Mouse (Mus musculus): ENCODE measurements around the gene Gjb5.

Gjb5 gene
- long read RNA-seq, experiment 1, partial matches to known transcripts, result 0 of 1 reads
- long read RNA-seq, experiment 1, other reads (novel, unspliced or antisense), result 0 of 1 reads
- long read RNA-seq, experiment 2, partial matches to known transcripts, result 0 of 1 reads
- long read RNA-seq, experiment 2, other reads (novel, unspliced or antisense), result 0 of 1 reads

- intact Hi-C loops (cut with DNase I), result no loop called here
These were observed at the start of gene Gjb5 for GRCm38 (mm10) chr4:127358018-127358417. Gjb5 (minus strand) TSS chr4:127358181.

DNA sequence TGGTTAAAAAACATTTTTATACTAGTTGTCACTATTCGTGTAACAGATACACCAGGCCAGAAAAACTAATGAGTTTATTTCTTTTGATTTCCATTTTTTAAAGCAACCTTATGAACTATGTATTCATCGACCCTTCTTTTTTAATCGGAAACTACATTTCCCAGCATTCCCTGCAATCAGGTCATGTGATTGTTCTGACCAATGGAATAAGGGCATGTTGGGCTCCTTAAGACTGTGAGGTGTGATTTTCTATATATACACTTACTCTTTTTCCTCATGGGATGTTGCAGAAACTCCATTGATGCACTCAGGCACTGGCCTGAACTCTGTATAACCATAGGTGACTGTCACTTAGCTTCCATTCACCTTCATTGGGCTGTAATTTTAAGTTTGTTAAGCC is 44.6 kb upstream of the Gjb5 start:
- intact Hi-C loops (cut with DNase I), result no loop called here

GRCm38 (mm10) chr4:127402166-127402565 is 44.2 kb upstream of the Gjb5 start:
- intact Hi-C loops (cut with DNase I), result no loop called here

DNA sequence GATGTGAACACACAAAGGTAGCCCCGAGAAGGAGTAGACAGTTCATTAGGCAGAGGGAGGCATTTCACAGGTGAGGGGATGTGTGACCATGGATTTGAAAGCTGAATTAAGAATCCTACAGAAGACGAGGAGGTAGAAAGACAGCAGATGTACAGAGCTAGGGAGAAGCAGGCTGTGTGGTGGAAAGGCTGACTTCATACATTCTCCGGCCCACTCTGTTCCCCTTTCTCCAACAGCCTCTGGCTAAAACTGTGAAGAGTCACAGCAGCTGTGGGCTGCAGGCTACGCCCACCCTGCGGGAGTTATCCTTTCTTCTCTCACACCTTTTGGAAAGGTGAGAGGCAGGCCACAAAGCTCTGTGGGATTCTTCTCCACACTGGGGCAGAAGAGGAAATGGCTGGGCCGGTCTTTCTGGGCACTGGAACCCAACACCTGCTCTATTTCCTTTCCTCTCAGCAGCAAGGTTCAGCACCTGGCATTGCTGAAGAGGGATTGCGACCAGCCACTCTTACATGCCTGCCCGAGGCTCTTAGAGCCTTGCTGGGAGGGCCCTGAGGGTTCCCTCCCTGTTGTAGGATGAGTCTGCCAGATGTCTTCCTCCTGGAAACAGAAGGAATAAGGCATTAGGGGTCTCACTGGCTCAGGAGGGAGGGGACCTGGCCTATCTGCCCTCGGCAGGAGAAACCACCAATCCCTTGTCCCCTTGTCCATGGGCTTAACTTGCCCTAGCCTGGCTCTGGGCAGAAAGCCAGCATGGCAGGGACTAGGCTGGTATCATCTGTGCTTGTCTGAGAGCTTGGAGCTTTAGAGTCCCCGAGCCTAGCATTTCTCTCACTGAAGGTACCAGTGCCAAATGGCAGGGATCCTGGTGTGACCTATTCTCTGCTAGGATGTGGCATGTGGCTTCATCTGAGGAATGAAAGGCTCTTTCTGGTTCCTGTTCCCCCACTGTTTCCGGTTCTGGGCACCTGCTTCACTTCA is 42.5 kb upstream of the Gjb5 start:
- intact Hi-C loops (cut with DNase I), result no loop called here

GRCm38 (mm10) chr4:127395591-127395990 is 37.6 kb upstream of the Gjb5 start:
- intact Hi-C loops (cut with DNase I), result no loop called here

GRCm38 (mm10) chr4:127389645-127390044 is 31.7 kb upstream of the Gjb5 start:
- intact Hi-C loops (cut with DNase I), result no loop called here

DNA sequence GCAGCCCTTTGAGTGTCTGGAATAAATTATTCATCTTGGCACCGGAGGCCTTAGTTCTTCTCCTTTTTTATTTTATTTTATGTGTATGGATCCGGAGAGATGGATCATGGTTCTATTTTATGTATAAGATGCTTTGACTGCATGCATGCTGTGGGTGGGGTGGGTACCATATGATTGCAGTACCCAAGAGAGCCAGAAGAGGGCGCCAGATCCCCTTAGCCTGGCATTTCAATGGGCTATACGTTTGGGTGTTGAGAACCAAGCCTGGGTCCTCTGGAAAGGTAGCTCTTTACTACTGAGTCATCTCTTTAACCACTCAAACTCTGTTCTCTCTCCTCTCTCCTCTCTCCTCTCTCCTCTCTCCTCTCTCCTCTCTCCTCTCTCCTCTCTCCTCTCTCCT is 19.4 kb upstream of the Gjb5 start:
- intact Hi-C loops (cut with DNase I), result loop anchor here (5.0 to 10.0 kb wide), 2 partner anchors 55 to 237 kb away; no protein-coding TSS in a partner anchor

GRCm38 (mm10) chr4:127375541-127376177 is 17.7 kb upstream of the Gjb5 start:
- intact Hi-C loops (cut with DNase I), result loop anchor here (5.0 to 10.0 kb wide), 2 partner anchors 57 to 239 kb away; no protein-coding TSS in a partner anchor

DNA sequence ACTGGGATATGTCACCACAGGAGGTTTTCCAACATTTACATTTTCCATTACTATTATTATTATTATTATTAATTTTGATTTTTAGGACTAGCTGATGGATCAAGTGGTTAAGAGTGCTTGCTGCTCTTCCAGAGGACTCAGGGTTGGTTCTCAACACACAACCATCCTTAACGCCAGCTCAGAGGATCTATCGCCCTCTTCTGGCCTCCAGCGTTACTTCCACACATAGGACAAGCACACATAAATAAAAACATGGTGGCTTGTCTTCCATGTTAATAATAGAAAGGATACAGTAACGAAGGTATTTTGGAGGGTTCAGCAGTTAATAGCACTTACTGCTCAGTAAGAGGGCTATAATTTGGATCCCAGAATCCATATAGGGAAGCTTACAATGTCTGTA is 16.7 kb upstream of the Gjb5 start:
- intact Hi-C loops (cut with DNase I), result loop anchor here (5.0 to 10.0 kb wide), 2 partner anchors 58 to 240 kb away; no protein-coding TSS in a partner anchor

DNA sequence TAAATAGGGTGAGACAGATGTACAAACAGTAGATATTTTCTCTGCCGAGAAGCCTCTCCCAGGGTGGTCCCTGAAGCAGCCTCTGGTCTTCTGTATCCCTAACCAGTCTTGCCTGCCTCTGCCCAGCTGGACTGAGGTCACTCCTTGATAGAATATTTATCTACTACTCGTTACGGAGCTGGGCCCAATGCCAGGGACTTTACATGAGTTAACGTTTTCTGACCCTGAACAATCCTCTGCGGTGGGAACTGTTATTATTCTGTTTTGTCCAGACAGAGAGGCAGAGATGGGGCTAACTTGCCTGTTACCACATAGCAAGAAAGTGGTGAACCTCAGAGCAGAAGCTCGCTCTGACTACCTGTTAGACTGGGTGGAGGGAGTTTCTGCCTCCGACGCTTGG is 15.5 kb upstream of the Gjb5 start:
- intact Hi-C loops (cut with DNase I), result loop anchor here (10.0 kb wide), 1 partner anchor 241 kb away; no protein-coding TSS in a partner anchor

GRCm38 (mm10) chr4:127371546-127371945 is 13.6 kb upstream of the Gjb5 start:
- intact Hi-C loops (cut with DNase I), result loop anchor here (10.0 kb wide), 1 partner anchor 243 kb away; no protein-coding TSS in a partner anchor

GRCm38 (mm10) chr4:127370447-127370846 is 12.5 kb upstream of the Gjb5 start:
- intact Hi-C loops (cut with DNase I), result loop anchor here (10.0 kb wide), 1 partner anchor 244 kb away; no protein-coding TSS in a partner anchor

DNA sequence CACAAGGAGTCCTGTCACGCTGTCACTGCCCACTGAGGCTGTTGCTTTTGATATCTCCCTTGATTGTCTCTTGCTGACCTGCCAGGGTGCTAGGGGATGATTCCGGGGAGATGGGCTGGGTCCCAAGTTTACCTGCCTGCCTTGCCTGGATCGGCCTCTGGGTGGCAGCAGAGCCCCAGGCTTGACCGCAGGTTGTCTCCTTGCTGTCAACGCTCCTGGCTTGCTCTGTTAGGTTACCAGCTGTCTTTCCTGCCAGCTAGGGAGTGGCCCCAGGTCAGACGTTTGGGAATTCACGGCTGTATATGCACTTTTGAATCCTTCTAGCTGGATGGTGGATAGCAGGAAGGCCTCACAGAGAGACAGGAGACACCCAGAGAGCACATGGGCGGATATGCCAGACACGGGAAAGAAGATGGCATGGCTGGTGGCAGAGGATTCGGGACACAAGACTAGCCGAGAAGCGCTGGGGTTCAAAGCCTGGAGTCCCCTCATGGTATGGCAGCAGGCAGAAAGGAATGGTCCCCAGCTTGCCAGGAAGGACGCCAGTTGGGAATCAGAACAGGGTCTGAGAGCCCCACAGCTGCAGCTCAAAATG is 10.5 kb upstream of the Gjb5 start:
- intact Hi-C loops (cut with DNase I), result loop anchor here (10.0 kb wide), 2 partner anchors 446 to 1176 kb away; no protein-coding TSS in a partner anchor

DNA sequence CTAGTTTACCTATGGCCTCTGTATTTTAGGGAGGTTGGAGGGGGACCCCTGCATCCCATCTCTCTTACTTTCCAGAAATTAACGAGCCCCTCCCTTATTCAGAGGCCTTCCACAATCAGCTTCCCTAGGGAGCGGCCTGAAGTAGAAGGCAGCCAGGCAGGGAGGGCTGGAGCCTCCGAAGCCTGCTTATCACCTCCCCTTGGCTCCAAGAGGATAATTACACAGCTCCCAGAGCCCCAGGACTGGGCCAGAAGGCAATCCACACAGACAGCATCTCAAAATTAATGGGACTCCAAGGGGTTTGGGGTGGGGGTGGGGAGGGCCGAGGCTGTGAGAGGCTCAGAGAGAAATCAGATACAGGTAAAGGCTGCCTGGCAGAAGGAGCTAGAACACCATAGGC is 7.9 kb upstream of the Gjb5 start:
- intact Hi-C loops (cut with DNase I), result loop anchor here (10.0 kb wide), 2 partner anchors 449 to 1179 kb away; no protein-coding TSS in a partner anchor

DNA sequence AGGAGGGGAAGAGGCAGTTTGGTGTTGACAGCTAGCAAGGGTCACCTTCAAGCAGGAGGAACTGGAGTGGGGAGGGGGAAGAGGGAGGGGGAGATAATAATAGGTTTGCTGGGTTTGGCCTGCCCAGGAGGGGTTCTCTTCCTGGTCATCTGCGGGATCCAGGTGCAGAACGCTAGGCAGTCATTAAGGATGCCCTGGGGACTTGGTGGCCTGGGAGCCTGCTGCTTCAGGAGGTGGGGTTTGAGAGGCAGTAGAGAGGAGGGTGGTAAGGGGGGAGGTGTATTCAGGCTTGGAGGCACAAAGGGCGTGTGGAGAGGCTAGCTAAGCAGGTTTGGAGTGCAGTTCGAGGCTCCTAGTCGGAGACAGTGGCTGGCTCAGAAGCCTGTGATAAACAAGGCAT is 7.5 kb upstream of the Gjb5 start:
- intact Hi-C loops (cut with DNase I), result loop anchor here (10.0 kb wide), 2 partner anchors 449 to 1179 kb away; no protein-coding TSS in a partner anchor

DNA sequence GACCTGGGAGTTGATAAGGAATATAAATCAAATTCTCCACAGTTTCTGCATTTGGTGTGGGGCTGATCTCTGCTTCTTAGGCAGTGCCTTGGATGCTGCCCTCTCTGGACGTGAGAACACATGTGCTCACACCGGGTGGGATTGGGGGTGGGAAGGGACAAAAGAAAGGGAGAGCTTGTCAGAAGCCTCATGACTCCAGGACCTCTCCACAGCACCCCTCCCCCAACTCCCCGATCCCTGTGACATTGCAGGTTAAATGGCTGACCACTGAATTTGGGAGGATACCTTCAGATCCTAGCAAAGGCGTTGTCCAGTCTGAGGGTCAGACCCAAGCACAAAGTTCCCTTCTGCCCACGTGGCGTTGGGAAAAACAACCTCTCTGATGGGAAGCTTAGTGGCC is 6.5 kb upstream of the Gjb5 start:
- intact Hi-C loops (cut with DNase I), result loop anchor here (10.0 kb wide), 2 partner anchors 450 to 1180 kb away; no protein-coding TSS in a partner anchor

DNA sequence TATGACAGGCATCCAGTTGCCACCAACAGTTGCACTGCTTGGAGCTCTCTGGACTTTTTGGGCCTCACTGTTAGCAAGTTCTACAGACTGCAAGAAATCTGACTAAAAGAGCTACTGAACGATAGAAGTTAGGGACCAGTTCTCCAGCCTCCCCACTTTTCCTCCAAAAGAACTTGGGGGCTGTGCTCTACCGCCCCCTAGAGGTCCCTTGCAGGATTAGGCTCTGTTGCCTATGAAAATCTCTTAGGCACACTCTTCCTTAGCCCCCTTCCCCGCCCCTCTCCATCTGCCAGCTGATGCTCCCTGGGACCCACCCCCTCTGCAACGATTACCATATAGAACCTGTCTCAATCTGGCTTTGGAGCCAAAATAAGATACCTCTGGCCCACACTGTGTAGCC is 5.3 kb upstream of the Gjb5 start:
- intact Hi-C loops (cut with DNase I), result loop anchor here (10.0 kb wide), 2 partner anchors 451 to 1181 kb away; no protein-coding TSS in a partner anchor

DNA sequence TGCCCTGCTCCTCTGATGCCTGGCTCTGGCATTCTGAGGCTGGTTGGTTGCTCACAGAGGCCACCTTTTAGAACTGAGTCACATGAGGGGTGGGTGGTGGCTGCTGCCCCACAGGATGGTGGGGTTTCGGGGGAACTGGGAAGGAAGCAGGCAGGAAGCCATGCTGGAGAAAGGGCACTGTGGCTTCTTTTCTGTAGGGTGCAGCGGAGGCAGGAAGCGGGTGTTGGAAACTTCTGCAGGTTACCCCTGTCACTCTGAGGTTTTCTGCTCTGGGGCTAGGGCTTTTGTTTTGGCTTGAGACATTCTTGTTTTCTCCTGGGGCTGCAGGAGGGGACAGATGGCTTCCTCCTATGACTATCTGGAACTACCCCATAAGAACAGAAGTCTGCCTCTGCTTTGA is 4.5 kb upstream of the Gjb5 start:
- intact Hi-C loops (cut with DNase I), result loop anchor here (10.0 kb wide), 2 partner anchors 452 to 1182 kb away; no protein-coding TSS in a partner anchor

DNA sequence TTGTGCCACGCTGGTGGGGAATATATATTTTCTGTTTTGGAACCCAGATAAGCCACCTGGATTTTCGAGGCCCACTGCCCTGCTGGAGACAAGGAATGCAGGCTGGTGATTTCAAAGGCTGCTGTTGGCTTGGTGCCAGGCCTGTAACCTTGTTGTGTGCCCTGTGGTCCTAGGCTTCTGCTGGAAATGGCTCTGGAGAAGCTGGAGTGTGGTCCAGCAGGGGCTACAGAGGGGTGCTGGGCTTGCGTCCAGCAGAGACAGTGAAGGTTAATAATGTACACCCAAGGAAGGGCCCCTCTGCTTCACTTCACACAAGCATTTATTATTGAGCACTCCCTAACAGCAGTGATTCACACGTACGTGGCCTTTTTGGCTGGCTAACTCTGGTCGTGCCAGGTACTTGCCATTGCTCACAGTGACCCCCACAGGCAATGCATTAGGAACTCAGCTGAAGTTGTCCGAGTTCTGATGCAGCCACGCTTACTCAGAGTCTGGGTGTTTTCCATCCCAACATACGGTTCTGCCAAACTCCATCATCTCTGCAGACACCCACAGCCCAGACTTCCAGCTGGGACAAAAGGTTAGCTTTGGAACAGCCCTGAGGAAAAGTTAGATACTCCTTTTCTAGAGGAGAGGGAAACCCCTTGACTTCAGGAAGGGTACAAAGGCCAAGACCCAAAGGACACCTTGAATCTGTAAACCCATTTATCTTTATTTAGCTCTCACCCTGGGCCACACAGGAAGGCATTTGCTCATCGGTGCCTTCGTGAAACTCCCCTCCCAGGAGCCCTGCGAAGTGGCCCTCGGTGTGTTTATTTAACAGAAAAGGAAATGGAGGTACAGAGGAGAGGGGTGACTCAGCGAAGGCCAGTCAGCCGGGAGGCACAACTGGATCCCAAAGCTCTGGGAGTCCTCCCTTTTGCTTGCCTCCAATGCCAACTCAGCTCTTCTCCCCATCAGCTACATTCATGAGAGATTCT is 3.2 kb downstream of the Gjb5 start:
- intact Hi-C loops (cut with DNase I), result no loop called here
